Mouse (Mus musculus) heart, adult 9 months (tissue): ENCODE measurements around the gene Flvcr2.

Experiments used
- DNase-seq, 2 experiments: peaks; one replicate each; pipeline ENCODE4 v3.0.0; 2022; ENCODE audit warnings: low spot score in 2 of 2

Flvcr2 gene

GRCm38 (mm10) chr12:85857300-85857699 is 111.0 kb downstream of the Flvcr2 start:
- DNase-seq, result no peak

GRCm38 (mm10) chr12:85859111-85859510 is 112.8 kb downstream of the Flvcr2 start:
- DNase-seq, result no peak

- DNase-seq, result peak in 1 of 2 experiments; percentile 23
These were observed 113.3 kb downstream of the Flvcr2 start for GRCm38 (mm10) chr12:85859511-85860189.

GRCm38 (mm10) chr12:85862514-85862913 is 116.2 kb downstream of the Flvcr2 start:
- no peak for DNase-seq
